In genomic region chr5:145166536-145167305, GRCm38 (mm10) we compare ENCODE assay signal across 8 mouse cellular contexts. TPM values are rescaled to one million over a fixed set of nuclear protein-coding genes. Genes with fewer than 3 reads are reported as not detected.
DNase-seq lines count a peak whose midpoint lies in the region; ATAC-seq and TF ChIP-seq lines count a peak whose summit lies in the region.

Ptcd1 (minus strand) TSS chr5:145167108.
Cpsf4 (plus strand) TSS chr5:145167213.

- no peaks in the 10 kb centered on the region for H3K9me3 ChIP-seq in hindbrain, embryonic 10.5 days
- no peaks in the 10 kb centered on the region for H3K9me3 ChIP-seq in lung, postnatal 0 days (ENCODE audit: low read length)

- WGBS in hindbrain, embryonic 10.5 days: under 1% methylated on average over 51 of the region's 51 CpGs
- under 1% methylated on average over 42 of the region's 51 CpGs for WGBS in lung, postnatal 0 days

- H3K4me2 ChIP-seq in lung, postnatal 0 days (replicated peaks; ENCODE audit: low read depth, low read length): peak within 1 kb of the TSS; percentile 89

- H3K27me3 ChIP-seq in hindbrain, embryonic 10.5 days (ENCODE audit: insufficient read depth, poor library complexity, severe bottlenecking): no peaks in the 10 kb centered on the region
- no peaks in the 10 kb centered on the region for H3K27me3 ChIP-seq in lung, postnatal 0 days (replicated peaks; ENCODE audit: insufficient read depth, low read length)

- H3K9ac ChIP-seq in lung, postnatal 0 days (replicated peaks; ENCODE audit: low read depth): peak within 1 kb of the TSS; percentile 97

- H3K4me1 ChIP-seq in hindbrain, embryonic 10.5 days (replicated peaks): peaks cover 22% of the 10 kb centered on the region
- H3K4me1 ChIP-seq in lung, postnatal 0 days (ENCODE audit: insufficient read depth, low read depth, low read length): peaks cover 7% of the 10 kb centered on the region

- TF ChIP-seq CTCF in lung, postnatal 0 days (IDR thresholded peaks at IDR 0.05): peak; percentile 17; the same call in 1 of the 2 replicates

- peak; percentile 95 for ATAC-seq in frontal cortex, adult (ENCODE audit: low TSS enrichment)
- ATAC-seq in lung, postnatal 0 days: peak; percentile 97

- TF ChIP-seq EP300 in lung, postnatal 0 days (IDR thresholded peaks at IDR 0.05): no peak

- peak within 1 kb of the TSS; percentile 96 for H3K4me3 ChIP-seq in hindbrain, embryonic 10.5 days
- peak within 1 kb of the TSS; percentile 93 for H3K4me3 ChIP-seq in lung, postnatal 0 days (ENCODE audit: low read depth, low read length)

- H3K36me3 ChIP-seq in hindbrain, embryonic 10.5 days: peaks cover 53% of the 10 kb centered on the region
- H3K36me3 ChIP-seq in lung, postnatal 0 days (ENCODE audit: insufficient read depth, low read length): peaks cover 12% of the 10 kb centered on the region; the same call in 1 of the 2 replicates

- peak within 1 kb of the TSS; percentile 91 for H3K27ac ChIP-seq in hindbrain, embryonic 10.5 days
- H3K27ac ChIP-seq in lung, postnatal 0 days (ENCODE audit: low read length): peak within 1 kb of the TSS; percentile 92

- peak; percentile 100 for DNase-seq in MN1 (ENCODE audit: low spot score)
- peak; percentile 99 for DNase-seq in cerebellum, adult 9-10 months
- peak; percentile 99 for DNase-seq in hindbrain, embryonic 10.5 days (ENCODE audit: low spot score)
- peak; percentile 99 for DNase-seq in layer of hippocampus, adult 9-11 months
- DNase-seq in lung, postnatal 0 days (ENCODE audit: low spot score): peak; percentile 99
- DNase-seq in ovary, postnatal 14 days (ENCODE audit: low spot score): peak; percentile 95
- peak; percentile 99 for DNase-seq in thymus, postnatal 14 days

RNA-seq across cellular contexts. Expression of gene Ptcd1, which starts in this region (rescaled TPM):
- polyA plus RNA-seq in hindbrain, embryonic 10.5 days (2016; fragmentation: Nextera tagmentation; extraction: Ambion mirVana): 19.6 and 21.9 TPM in 2 replicates
- polyA plus RNA-seq in lung, postnatal 0 days (2015; fragmentation: Nextera tagmentation; extraction: Ambion mirVana): 12.0 and 13.0 TPM in 2 replicates

RNA-seq across cellular contexts. Expression of gene Cpsf4, which starts in this region (rescaled TPM):
- 70.5 and 92.9 TPM in 2 replicates for polyA plus RNA-seq in hindbrain, embryonic 10.5 days (2016; fragmentation: Nextera tagmentation; extraction: Ambion mirVana)
- polyA plus RNA-seq in lung, postnatal 0 days (2015; fragmentation: Nextera tagmentation; extraction: Ambion mirVana): 22.9 and 25.9 TPM in 2 replicates

Comparison
In these comparisons a context has a peak if more than half of its experiments do, and no peak if none do; other contexts are left out.
1. Peak in every context shown above with its lines: DNase-seq, ATAC-seq, H3K4me3 ChIP-seq and H3K27ac ChIP-seq.